Mouse (Mus musculus) CD8-positive naive resting alpha-beta T cell, adult 57 days (primary cell): ENCODE results near the gene Myoc. TPM values are rescaled to one million over a fixed set of nuclear protein-coding genes. Genes with fewer than 3 reads are reported as not detected.

Experiments
- total RNA-seq: library from RNA; stranded (reverse); gene quantifications from one replicate; pipeline ENCODE4 v1.2.4, GENCODE M21; 2023

Gene Myoc
- total RNA-seq, result not detected

GRCm38 (mm10) chr1:162639051-162639750 lies at the start of gene Myoc:
Gene Myoc, plus strand, starts transcription at chr1:162639155.

GRCm38 (mm10) chr1:162658119-162658518 lies 19.2 kb downstream of the Myoc start, which contains the start of gene Myocos:
Gene Myocos, minus strand, starts transcription at chr1:162658219.

Other genes starting within 250 kb of the Myoc start
- 0.28 TPM for gene Dnm3, start 161.1 kb upstream of the Myoc start, total RNA-seq
- 14.6 TPM for gene Mettl13, start 90.6 kb upstream of the Myoc start, total RNA-seq
- gene Vamp4, start 68.6 kb upstream of the Myoc start, total RNA-seq, result 53.9 TPM
- gene Myocos, start 19.1 kb downstream of the Myoc start, total RNA-seq, result not detected
- 501 TPM for gene Prrc2c, start 101.4 kb downstream of the Myoc start, total RNA-seq
- not detected for gene Fmo4, start 174.8 kb downstream of the Myoc start, total RNA-seq
- not detected for gene Fmo1, start 227.5 kb downstream of the Myoc start, total RNA-seq